Comparison of ENCODE assay signal across 15 mouse cellular contexts in the genomic region with DNA sequence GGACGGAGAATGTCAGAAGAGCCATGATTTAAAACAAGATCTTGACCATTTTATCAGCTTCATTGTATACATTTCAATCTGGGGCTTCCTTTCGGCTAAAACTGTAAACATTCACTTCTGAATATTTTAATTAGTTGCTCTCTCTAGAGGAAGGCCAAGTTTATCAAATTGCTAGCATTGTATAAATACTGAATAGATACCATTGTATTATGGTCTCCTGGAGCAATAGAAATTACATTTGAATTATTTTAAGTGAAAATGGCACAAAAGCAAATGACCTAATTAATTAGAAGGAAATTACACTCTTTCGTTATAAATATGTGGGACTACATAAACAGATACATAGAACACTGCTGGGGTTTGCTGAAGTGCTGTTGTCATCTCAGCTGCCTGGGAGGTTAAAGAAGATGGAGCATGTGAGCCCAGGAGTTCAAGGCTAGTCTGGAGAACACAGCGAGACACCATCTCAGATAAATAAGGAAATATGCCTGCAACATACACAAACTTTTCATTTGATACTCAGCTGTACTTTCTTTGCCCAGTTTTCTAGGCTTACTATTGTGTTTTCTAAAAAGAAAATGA.
"Had no signal": no experiment of that assay in that cellular context is flagged by ENCODE, and none has a peak within 500 bp of the region (broad histone marks: within the 10 kb centered on the region; RNA-seq: fewer than 3 reads in every experiment).

No protein-coding gene starts in this region.

- H3K27ac ChIP-seq: limb, embryonic 15.5 days; liver, embryonic 13.5 days; midbrain, embryonic 12.5 days; neural tube, embryonic 13.5 days had no signal

- DNase-seq: kidney, adult 2 months; kidney, postnatal 25 days; layer of hippocampus, adult 9-11 months; layer of hippocampus, postnatal 36 days; liver, embryonic 13.5 days; lung, adult 18-20 months; retina, postnatal 1 day; right cerebral cortex, postnatal 4 days; spleen, adult 18-20 months; thymus, adult 18-20 months; thymus, postnatal 14 days had no signal

- H3K4me1 ChIP-seq: liver, embryonic 13.5 days; midbrain, embryonic 12.5 days; neural tube, embryonic 13.5 days had no signal

- H3K36me3 ChIP-seq: limb, embryonic 15.5 days; liver, embryonic 13.5 days; midbrain, embryonic 12.5 days; neural tube, embryonic 13.5 days had no signal

- H3K27me3 ChIP-seq: limb, embryonic 15.5 days; liver, embryonic 13.5 days; midbrain, embryonic 12.5 days; neural tube, embryonic 13.5 days had no signal

- ATAC-seq: midbrain, embryonic 16.5 days had no signal

- H3K4me3 ChIP-seq: limb, embryonic 15.5 days; liver, embryonic 13.5 days; midbrain, embryonic 12.5 days; neural tube, embryonic 13.5 days had no signal

- H3K9me3 ChIP-seq: limb, embryonic 15.5 days; liver, embryonic 13.5 days; midbrain, embryonic 12.5 days; neural tube, embryonic 13.5 days had no signal

- H3K4me2 ChIP-seq: limb, embryonic 15.5 days; liver, embryonic 13.5 days; midbrain, embryonic 12.5 days; neural tube, embryonic 13.5 days had no signal

- H3K9ac ChIP-seq: limb, embryonic 15.5 days; liver, embryonic 13.5 days; midbrain, embryonic 12.5 days; neural tube, embryonic 13.5 days had no signal
